ENCODE assay signal across 20 mouse cellular contexts in the genomic region with DNA sequence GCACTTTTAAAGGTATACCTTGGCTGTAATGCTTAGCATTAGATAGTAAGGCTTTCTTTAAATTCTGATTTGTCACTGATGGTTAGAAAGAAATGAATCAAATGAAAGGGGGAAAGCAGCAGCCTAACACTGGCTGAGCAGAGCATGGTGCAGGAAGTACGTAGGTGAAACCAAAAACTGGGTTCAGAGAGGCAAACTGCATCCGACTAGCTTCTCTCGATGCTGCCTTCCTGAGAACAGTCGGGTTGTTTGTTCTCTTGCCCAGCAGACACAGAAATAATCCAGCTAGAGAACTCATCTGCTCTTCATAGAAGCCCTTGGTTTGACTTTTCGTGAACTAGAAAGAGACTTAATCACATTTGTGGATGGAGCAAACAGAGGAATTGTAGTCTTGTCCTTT. TPM values are rescaled to one million over a fixed set of nuclear protein-coding genes. Genes with fewer than 3 reads are reported as not detected.
DNase-seq lines count a peak whose midpoint lies in the region; ATAC-seq lines count a peak whose summit lies in the region.
"Had no signal": no experiment of that assay in that cellular context is flagged by ENCODE, and none has a peak within 500 bp of the region (broad histone marks: within the 10 kb centered on the region; RNA-seq: fewer than 3 reads in every experiment).

No protein-coding gene starts in this region.

- H3K36me3 ChIP-seq in heart, embryonic 16.5 days (ENCODE audit: control insufficient read depth, insufficient read depth), result no peaks in the 10 kb centered on the region
- H3K36me3 ChIP-seq: forebrain, embryonic 15.5 days; hindbrain, embryonic 15.5 days; limb, embryonic 10.5 days; neural tube, embryonic 15.5 days had no signal

- peaks cover 6% of the 10 kb centered on the region; the same call in 1 of the 2 replicates for H3K4me1 ChIP-seq in heart, embryonic 16.5 days (ENCODE audit: control insufficient read depth, insufficient read depth, low read length)
- H3K4me1 ChIP-seq: forebrain, embryonic 15.5 days; hindbrain, embryonic 15.5 days; limb, embryonic 10.5 days; neural tube, embryonic 15.5 days had no signal

- H3K27me3 ChIP-seq in heart, embryonic 16.5 days (ENCODE audit: control insufficient read depth, insufficient read depth, low read length), result no peaks in the 10 kb centered on the region
- H3K27me3 ChIP-seq: forebrain, embryonic 15.5 days had no signal

- ATAC-seq in heart, embryonic 16.5 days (replicated peaks; ENCODE audit: extremely low read depth, insufficient read depth, low FRiP score), result no peak
- ATAC-seq in neutrophil, adult 5-6 weeks (ENCODE audit: extremely low read depth, insufficient number of reproducible peaks, low FRiP score, poor library complexity, severe bottlenecking), result peak; percentile 45; the same call in 1 of the 2 replicates
- ATAC-seq: forebrain, embryonic 15.5 days; intestine, postnatal 0 days; liver, postnatal 0 days had no signal

- H3K27ac ChIP-seq in heart, embryonic 16.5 days (ENCODE audit: low read length), result 0 out of 2 replicates have a peak overlapping the region, but pooled peaks have one; percentile 42
- H3K27ac ChIP-seq: forebrain, embryonic 15.5 days; hindbrain, embryonic 15.5 days; kidney, postnatal 0 days; limb, embryonic 10.5 days; neural tube, embryonic 15.5 days had no signal

- DNase-seq in heart, postnatal 4 days, result no peak
- peak; percentile 49 to 55 for DNase-seq in CD8-positive naive resting alpha-beta T cell, adult 2 months (ENCODE audit: low read depth in 2 of 2, low spot score in 2 of 2)
- peak; percentile 23 for DNase-seq in thymus, postnatal 4 days
- no peak for DNase-seq in adipocyte (ENCODE audit: low spot score)
- DNase-seq in right cerebral cortex, postnatal 25 days, result no peak
- DNase-seq: adrenal gland, postnatal 14 days; cerebellum, adult 11 months; cerebellum, postnatal 10 days; gastrocnemius, postnatal 36 days; liver, postnatal 0 days; lung, postnatal 10 days; midbrain, embryonic 14.5 days had no signal

- H3K9ac ChIP-seq in heart, embryonic 16.5 days (ENCODE audit: low read length), result no peak overlapping the region
- H3K9ac ChIP-seq: forebrain, embryonic 15.5 days; hindbrain, embryonic 15.5 days; liver, postnatal 0 days; neural tube, embryonic 15.5 days had no signal

- WGBS in heart, embryonic 16.5 days, result 82% methylated on average over 5 of the region's 5 CpGs

- H3K9me3 ChIP-seq in heart, embryonic 16.5 days (replicated peaks; ENCODE audit: control insufficient read depth, low read length), result no peaks in the 10 kb centered on the region
- H3K9me3 ChIP-seq: forebrain, embryonic 15.5 days; hindbrain, embryonic 15.5 days; limb, embryonic 10.5 days; neural tube, embryonic 15.5 days had no signal

- no peak overlapping the region for H3K4me3 ChIP-seq in heart, embryonic 16.5 days (ENCODE audit: low read length)
- H3K4me3 ChIP-seq: forebrain, embryonic 15.5 days; hindbrain, embryonic 15.5 days; limb, embryonic 10.5 days; neural tube, embryonic 15.5 days had no signal

- no peak overlapping the region for H3K4me2 ChIP-seq in heart, embryonic 16.5 days (ENCODE audit: low read depth, low read length)
- H3K4me2 ChIP-seq: forebrain, embryonic 15.5 days; hindbrain, embryonic 15.5 days; neural tube, embryonic 15.5 days had no signal

RNA-seq across cellular contexts. Expression of a gene that starts 26.7 kb away (rescaled TPM):
- polyA plus RNA-seq in heart, embryonic 16.5 days (2015; fragmentation: Nextera tagmentation; extraction: Ambion mirVana), result 2,294 and 2,338 TPM in 2 replicates
- total RNA-seq in heart, postnatal 4 days (2021), result 100 to 1,000 TPM; 856 to 962 TPM
- total RNA-seq in neutrophil, adult 5-6 weeks (2017), result 5,959 and 5,978 TPM in 2 replicates

Comparison
In these comparisons a context has a peak if more than half of its experiments do, and no peak if none do; other contexts are left out.
1. DNase-seq: peak in CD8-positive naive resting alpha-beta T cell, adult 2 months (2 of 2) and thymus, postnatal 4 days (single experiment); none in heart, postnatal 4 days (single experiment), adipocyte (single experiment) and right cerebral cortex, postnatal 25 days (single experiment).